Mouse (Mus musculus): ENCODE data around the gene Pard6a.

Pard6a gene

GRCm38 (mm10) chr8:105700966-105701824 lies at the start of gene Pard6a, which contains the start of gene Acd:
Pard6a (plus strand) TSS chr8:105701148.
Acd (minus strand) TSS chr8:105701102.
- DNase-seq (ENCODE audit: low read depth, low spot score): peak; percentile 93

GRCm38 (mm10) chr8:105657641-105658040 lies 43.3 kb upstream of the Pard6a start:
- DNase-seq (ENCODE audit: low read depth, low spot score): no peak

- no peak for DNase-seq (ENCODE audit: low read depth, low spot score)
Observed at GRCm38 (mm10) chr8:105661167-105661566, 39.8 kb upstream of the Pard6a start.

GRCm38 (mm10) chr8:105677891-105678290 lies 23.1 kb upstream of the Pard6a start:
- no peak for DNase-seq (ENCODE audit: low read depth, low spot score)

GRCm38 (mm10) chr8:105685325-105685724 lies 15.6 kb upstream of the Pard6a start:
- DNase-seq (ENCODE audit: low read depth, low spot score): no peak

GRCm38 (mm10) chr8:105685796-105686308 lies 15.1 kb upstream of the Pard6a start, which contains the start of gene Carmil2:
Carmil2 (plus strand) TSS chr8:105686274.
- no peak for DNase-seq (ENCODE audit: low read depth, low spot score)

- DNase-seq (ENCODE audit: low read depth, low spot score): no peak
Observed at GRCm38 (mm10) chr8:105686551-105686950, 14.4 kb upstream of the Pard6a start.

- DNase-seq (ENCODE audit: low read depth, low spot score): no peak
Observed at GRCm38 (mm10) chr8:105687512-105687911, 13.4 kb upstream of the Pard6a start.

GRCm38 (mm10) chr8:105688242-105688752 lies 12.7 kb upstream of the Pard6a start:
- DNase-seq (ENCODE audit: low read depth, low spot score): no peak

GRCm38 (mm10) chr8:105689256-105689982 lies 11.5 kb upstream of the Pard6a start:
- no peak for DNase-seq (ENCODE audit: low read depth, low spot score)

- no peak for DNase-seq (ENCODE audit: low read depth, low spot score)
Observed at GRCm38 (mm10) chr8:105689983-105690360, 11.0 kb upstream of the Pard6a start.

- DNase-seq (ENCODE audit: low read depth, low spot score): no peak
Observed at GRCm38 (mm10) chr8:105690978-105691377, 10.0 kb upstream of the Pard6a start.

- no peak for DNase-seq (ENCODE audit: low read depth, low spot score)
Observed at GRCm38 (mm10) chr8:105692449-105693182, 8.3 kb upstream of the Pard6a start.

GRCm38 (mm10) chr8:105693648-105694047 lies 7.3 kb upstream of the Pard6a start:
- DNase-seq (ENCODE audit: low read depth, low spot score): peak; percentile 59

- no peak for DNase-seq (ENCODE audit: low read depth, low spot score)
Observed at GRCm38 (mm10) chr8:105694051-105694799, 6.7 kb upstream of the Pard6a start.

- no peak for DNase-seq (ENCODE audit: low read depth, low spot score)
Observed at GRCm38 (mm10) chr8:105695080-105695780, 5.7 kb upstream of the Pard6a start.

GRCm38 (mm10) chr8:105697196-105697780 lies 3.7 kb upstream of the Pard6a start:
- no peak for DNase-seq (ENCODE audit: low read depth, low spot score)

GRCm38 (mm10) chr8:105698734-105699133 lies 2.2 kb upstream of the Pard6a start:
- no peak for DNase-seq (ENCODE audit: low read depth, low spot score)

- no peak for DNase-seq (ENCODE audit: low read depth, low spot score)
Observed at GRCm38 (mm10) chr8:105699488-105700215, 1.3 kb upstream of the Pard6a start.
